Mouse (Mus musculus) E14TG2a.4 (cell line): ENCODE data around the gene Ehd2.
"Not testable (repeated sequence)": the region's sequence is repeated elsewhere in the genome, so short reads cannot be mapped to it uniquely, and the experiment has no call there.

Experiments
- H3K27me3 ChIP-seq: 2 replicates; pipeline ENCODE4 v1.6.1; 2014; ENCODE audit warnings: low read length, control low read depth; ENCODE audit not compliant: insufficient read depth
- H3K36me3 ChIP-seq: 2 replicates; pipeline ENCODE4 v1.6.1; 2014; ENCODE audit warnings: low read length, control low read depth; ENCODE audit not compliant: insufficient read depth
- H3K4me1 ChIP-seq: replicated peaks from 2 replicates; pipeline ENCODE4 v1.6.1; 2014; ENCODE audit warnings: low read depth, low read length, control low read depth
- H3K4me3 ChIP-seq: replicated peaks from 2 replicates; pipeline ENCODE4 v1.5.1; 2014; ENCODE audit warnings: mild to moderate bottlenecking, low read length
- H3K9me3 ChIP-seq: 2 replicates; pipeline ENCODE4 v1.6.1; 2014; ENCODE audit warnings: low read length, control low read depth
- CTCF ChIP-seq: conservative IDR thresholded peaks from 2 replicates; pipeline ENCODE4 v1.5.1; 2014; ENCODE audit warnings: low read length
- NANOG ChIP-seq: IDR thresholded peaks from 2 replicates; pipeline ENCODE4 v1.6.1; 2014; ENCODE audit warnings: borderline replicate concordance, low read length, mixed read lengths
- POU5F1 ChIP-seq: IDR thresholded peaks from 2 replicates; pipeline ENCODE4 v1.6.1; 2014; ENCODE audit warnings: low read length, borderline replicate concordance

Gene Ehd2

GRCm38 (mm10) chr7:15929910-15930309 lies 37.5 kb downstream of the Ehd2 start:
- Histone ChIP-seq H3K4me3 (no peak overlapping the region), H3K4me1 (peaks cover 28% of the 10 kb centered on the region), H3K36me3 (no peaks in the 10 kb centered on the region), H3K9me3 (no peaks in the 10 kb centered on the region), H3K27me3 (peaks cover 7% of the 10 kb centered on the region)
- TF ChIP-seq POU5F1: no peak
- peak; percentile 80 for TF ChIP-seq CTCF
- no peak for TF ChIP-seq NANOG

DNA sequence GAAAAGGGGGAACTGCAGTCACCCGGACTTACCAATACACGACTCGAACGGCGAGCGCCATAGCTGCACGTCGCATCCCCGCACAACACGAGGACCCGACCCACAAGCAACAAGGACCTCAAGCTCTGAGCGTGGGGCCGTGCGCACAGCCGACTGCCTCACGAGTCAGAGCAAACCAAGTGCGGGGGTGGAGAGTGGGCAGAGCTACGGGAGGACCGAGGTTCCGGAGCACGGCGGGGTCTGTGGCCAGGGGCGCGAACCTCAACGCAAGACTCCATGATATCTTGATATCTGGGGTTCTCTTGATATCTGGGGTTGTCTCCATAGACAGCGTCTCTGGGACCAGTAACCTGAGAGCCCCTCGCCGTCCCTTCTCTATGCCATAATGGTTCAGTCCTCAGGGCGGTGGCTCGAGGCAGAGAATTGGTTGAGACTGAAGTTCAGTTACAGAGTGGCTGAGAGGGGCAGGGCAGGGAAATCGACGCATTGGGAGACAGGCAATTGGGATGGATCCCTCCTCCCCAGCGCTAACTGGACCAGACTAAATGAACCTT lies 45.1 kb downstream of the Ehd2 start, which contains the start of gene Selenow:
Selenow (minus strand) TSS at position 183 of the 554 bp plus-strand sequence.
- peaks cover 35% of the 10 kb centered on the region for H3K36me3 ChIP-seq
- TF ChIP-seq NANOG (no peak), POU5F1 (no peak), CTCF (no peak)

GRCm38 (mm10) chr7:15921796-15922195 lies 45.6 kb downstream of the Ehd2 start:
- TF ChIP-seq CTCF (no peak), POU5F1 (no peak), NANOG (no peak)
- H3K4me3 ChIP-seq: peak overlapping the region; percentile 92
- peaks cover 48% of the 10 kb centered on the region for H3K4me1 ChIP-seq
- H3K9me3 ChIP-seq: no peaks in the 10 kb centered on the region
- H3K27me3 ChIP-seq: peaks cover 26% of the 10 kb centered on the region
- H3K36me3 ChIP-seq: peaks cover 40% of the 10 kb centered on the region

More for the DNA sequence above, 45.1 kb downstream of the Ehd2 start, which contains the start of gene Selenow:
- peaks cover 44% of the 10 kb centered on the region for H3K4me1 ChIP-seq
- no peaks in the 10 kb centered on the region for H3K9me3 ChIP-seq
- H3K27me3 ChIP-seq: peaks cover 26% of the 10 kb centered on the region
- H3K4me3 ChIP-seq: peak within 1 kb of the TSS; percentile 92

- H3K27me3 ChIP-seq: peaks cover 26% of the 10 kb centered on the region
- peaks cover 48% of the 10 kb centered on the region for H3K36me3 ChIP-seq
- H3K4me1 ChIP-seq: peaks cover 48% of the 10 kb centered on the region
- no peaks in the 10 kb centered on the region for H3K9me3 ChIP-seq
- TF ChIP-seq CTCF: no peak
- TF ChIP-seq NANOG: no peak
- TF ChIP-seq POU5F1: no peak
- H3K4me3 ChIP-seq: peak overlapping the region; percentile 92
These were observed 46.6 kb downstream of the Ehd2 start for GRCm38 (mm10) chr7:15920645-15921190.

- peaks cover 22% of the 10 kb centered on the region for H3K27me3 ChIP-seq
- H3K9me3 ChIP-seq: no peaks in the 10 kb centered on the region
- peaks cover 48% of the 10 kb centered on the region for H3K36me3 ChIP-seq
- no peak overlapping the region; the same call in 1 of the 2 replicates for H3K4me3 ChIP-seq
- TF ChIP-seq POU5F1: no peak
- no peak for TF ChIP-seq CTCF
- TF ChIP-seq NANOG: no peak
- peaks cover 48% of the 10 kb centered on the region for H3K4me1 ChIP-seq
These were observed 47.4 kb downstream of the Ehd2 start for GRCm38 (mm10) chr7:15919947-15920346.

- peaks cover 8% of the 10 kb centered on the region for H3K27me3 ChIP-seq
- H3K36me3 ChIP-seq: peaks cover 48% of the 10 kb centered on the region
- TF ChIP-seq CTCF (no peak), NANOG (no peak), POU5F1 (no peak)
- no peaks in the 10 kb centered on the region for H3K9me3 ChIP-seq
- peaks cover 46% of the 10 kb centered on the region for H3K4me1 ChIP-seq
- no peak overlapping the region for H3K4me3 ChIP-seq
These were observed 49.0 kb downstream of the Ehd2 start for GRCm38 (mm10) chr7:15918371-15918770.

DNA sequence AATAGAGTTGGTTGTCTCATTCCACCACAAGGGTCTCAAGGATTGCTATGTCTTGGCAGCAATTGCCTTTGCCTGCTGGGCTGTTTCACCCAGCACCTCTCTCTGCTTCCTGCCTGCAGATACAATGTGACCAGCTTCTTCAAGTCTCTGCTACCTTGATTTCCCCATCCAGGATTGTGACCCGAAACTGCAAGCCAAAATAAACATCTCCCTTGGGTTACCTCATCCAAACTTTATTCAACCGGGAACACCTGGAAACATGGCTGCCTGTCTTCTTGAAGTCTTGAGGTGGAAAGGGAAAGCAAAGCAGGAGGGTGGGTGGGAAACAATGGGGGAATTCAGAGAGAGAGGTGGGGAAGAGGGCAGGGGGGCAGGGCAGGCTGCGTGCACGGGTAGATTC lies 50.4 kb downstream of the Ehd2 start:
- TF ChIP-seq CTCF: no peak
- no peak for TF ChIP-seq NANOG
- no peak for TF ChIP-seq POU5F1
- Histone ChIP-seq H3K36me3 (peaks cover 48% of the 10 kb centered on the region), H3K4me1 (peaks cover 38% of the 10 kb centered on the region), H3K27me3 (no peaks in the 10 kb centered on the region), H3K4me3 (no peak overlapping the region), H3K9me3 (no peaks in the 10 kb centered on the region)

DNA sequence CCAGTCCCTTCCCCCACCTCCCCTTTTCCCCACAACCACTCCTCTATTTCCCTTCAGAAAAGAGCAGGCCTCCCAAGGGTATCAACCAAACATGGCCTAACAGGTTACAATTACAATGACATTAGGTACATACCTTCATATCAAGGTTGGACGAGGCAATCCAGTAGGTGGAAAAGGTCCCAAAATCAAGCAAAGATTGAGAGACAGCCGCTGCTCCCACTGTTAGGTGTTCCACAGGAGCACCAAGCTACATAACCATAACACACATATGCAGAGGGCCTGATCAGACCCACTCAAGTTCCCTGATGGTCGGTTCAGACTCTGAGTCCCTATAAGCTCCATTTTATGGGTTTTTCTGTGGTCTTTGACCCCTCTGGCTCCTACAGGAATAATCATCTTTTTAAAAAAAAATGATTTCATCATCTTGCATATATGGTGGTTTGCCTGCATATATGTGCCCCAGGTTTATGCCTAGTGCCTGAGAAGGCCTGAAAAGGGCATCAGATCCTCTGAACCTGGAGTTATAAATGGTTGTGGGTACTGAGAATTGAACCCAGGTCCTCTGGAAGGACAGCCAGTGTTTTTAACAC lies 51.1 kb downstream of the Ehd2 start:
- peaks cover 48% of the 10 kb centered on the region for H3K36me3 ChIP-seq
- TF ChIP-seq POU5F1: no peak
- no peak for TF ChIP-seq CTCF
- no peak for TF ChIP-seq NANOG
- no peaks in the 10 kb centered on the region for H3K27me3 ChIP-seq
- H3K4me3 ChIP-seq: no peak overlapping the region
- H3K9me3 ChIP-seq: no peaks in the 10 kb centered on the region
- H3K4me1 ChIP-seq: peaks cover 30% of the 10 kb centered on the region

- H3K9me3 ChIP-seq, H3K27me3 ChIP-seq, H3K4me3 ChIP-seq: not testable (repeated sequence)
- H3K36me3 ChIP-seq: peaks cover 43% of the 10 kb centered on the region
- peaks cover 25% of the 10 kb centered on the region for H3K4me1 ChIP-seq
These were observed 51.7 kb downstream of the Ehd2 start for GRCm38 (mm10) chr7:15915695-15916094.
